Mouse (Mus musculus) bone marrow macrophage, adult 2 months (primary cell): ENCODE results near the gene Ccdc97.

ENCODE experiments used
- CTCF ChIP-seq: IDR thresholded peaks from 2 replicates; pipeline ENCODE4 v1.5.1; 2012; ENCODE audit warnings: low read depth, mild to moderate bottlenecking, low read length, moderate library complexity
- POLR2A ChIP-seq: IDR thresholded peaks from 2 replicates; pipeline ENCODE4 v1.6.1; 2012; ENCODE audit warnings: mild to moderate bottlenecking, low read depth, low read length, borderline replicate concordance

DNA sequence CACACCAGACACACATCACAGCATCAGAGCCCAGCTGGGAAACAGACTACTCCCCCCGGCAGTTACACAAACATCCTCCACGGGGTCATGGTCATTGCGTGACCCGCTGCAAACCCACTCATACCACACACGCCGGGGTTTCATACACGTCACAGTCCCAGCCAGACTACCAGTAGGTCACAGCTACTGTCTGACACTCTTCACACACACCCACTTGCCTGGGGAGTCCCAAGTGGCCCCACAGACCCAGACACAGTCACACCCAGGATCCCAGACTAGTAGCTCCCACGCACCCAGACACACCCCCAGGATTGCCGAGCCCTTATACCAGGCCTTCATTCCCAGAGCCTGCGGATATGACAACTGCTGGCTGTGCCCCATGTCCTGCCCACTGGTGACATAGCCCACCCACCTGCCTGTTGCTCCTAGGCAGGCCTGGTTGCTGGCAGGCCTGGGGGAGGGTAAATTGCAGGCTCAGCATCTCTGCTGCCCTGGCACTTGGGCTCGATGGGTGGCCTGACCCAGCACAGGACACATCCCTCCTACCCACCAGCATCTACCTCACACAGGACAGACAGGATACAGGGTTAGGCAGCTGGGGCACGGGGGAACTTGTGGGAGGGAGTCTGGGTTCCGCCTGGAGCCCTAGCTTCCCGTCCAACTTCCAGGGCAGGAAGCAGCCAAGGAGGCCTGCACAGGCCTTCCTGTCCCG, 11.2 kb downstream of the Ccdc97 start:
- TF ChIP-seq CTCF (no peak), POLR2A (no peak)
